Mouse (Mus musculus) C2C12 (cell line): ENCODE measurements around the gene Cdip1. TPM values are rescaled to one million over a fixed set of nuclear protein-coding genes. Genes with fewer than 3 reads are reported as not detected.

Source experiments
- H3K27me3 ChIP-seq: one replicate; pipeline ENCODE4 v1.6.1; 2011; ENCODE audit not compliant: control insufficient read depth, insufficient read depth, insufficient read length
- H3K36me3 ChIP-seq: one replicate; pipeline ENCODE4 v1.6.1; 2011; ENCODE audit not compliant: control insufficient read depth, insufficient read depth
- H3K4me3 ChIP-seq: one replicate; pipeline ENCODE4 v1.5.1; 2011; ENCODE audit warnings: mild to moderate bottlenecking, control low read depth; ENCODE audit not compliant: poor library complexity, insufficient read depth, severe bottlenecking
- H3K79me2 ChIP-seq: one replicate; pipeline ENCODE4 v1.6.1; 2011; ENCODE audit not compliant: control insufficient read depth, insufficient read depth
- H3K79me3 ChIP-seq: one replicate; pipeline ENCODE4 v1.6.1; 2011; ENCODE audit warnings: low read depth, control low read depth
- H3ac ChIP-seq: one replicate; pipeline ENCODE3; 2011; ENCODE audit warnings: low read depth; ENCODE audit not compliant: control insufficient read depth, insufficient read length
- CEBPB ChIP-seq: IDR thresholded peaks from one replicate; pipeline ENCODE4 v1.6.1; 2011; ENCODE audit warnings: low read depth, mild to moderate bottlenecking, control low read depth, moderate library complexity
- CTCF ChIP-seq: IDR thresholded peaks from one replicate; pipeline ENCODE4 v1.5.1; 2011; ENCODE audit not compliant: control insufficient read depth, insufficient read depth, insufficient read length
- FOSL1 ChIP-seq: IDR thresholded peaks from one replicate; pipeline ENCODE4 v1.8.0; 2011; ENCODE audit warnings: mild to moderate bottlenecking, low read length; ENCODE audit not compliant: poor library complexity, insufficient read depth, severe bottlenecking
- MAX ChIP-seq: IDR thresholded peaks from one replicate; pipeline ENCODE4 v1.6.1; 2011; ENCODE audit warnings: mild to moderate bottlenecking, control low read depth
- MYOD1 ChIP-seq: IDR thresholded peaks from one replicate; pipeline ENCODE4 v1.6.1; 2011; ENCODE audit warnings: low read depth; ENCODE audit not compliant: control insufficient read depth, insufficient read length
- MYOG ChIP-seq: IDR thresholded peaks from one replicate; pipeline ENCODE4 v1.6.1; 2011; ENCODE audit not compliant: control insufficient read depth, insufficient read length; ENCODE audit errors: extremely low read depth
- USF1 ChIP-seq: IDR thresholded peaks from one replicate; pipeline ENCODE4 v1.6.1; 2011; ENCODE audit warnings: low read depth, mild to moderate bottlenecking, control low read depth, moderate library complexity
- polyA plus RNA-seq: library from polyadenylated mRNA; unstranded; fragments of >200 nt; fragmentation: generic; extraction: Trizol; gene quantifications from one replicate; pipeline ENCODE4 v1.2.1, GENCODE M21; 2012; ENCODE audit warnings: missing spikeins

Cdip1 gene
- polyA plus RNA-seq, 1 experiment: 22.0 TPM

- TF ChIP-seq MAX: no peak
- no peak overlapping the region for H3K4me3 ChIP-seq
- H3ac ChIP-seq: no peak overlapping the region
- H3K36me3 ChIP-seq: no peaks in the 10 kb centered on the region
- H3K79me2 ChIP-seq: peaks cover 15% of the 10 kb centered on the region
- H3K79me3 ChIP-seq: peaks cover 11% of the 10 kb centered on the region
- no peaks in the 10 kb centered on the region for H3K27me3 ChIP-seq
These were observed 67.8 kb downstream of the Cdip1 start for GRCm38 (mm10) chr16:4722128-4722914.

- peaks cover 22% of the 10 kb centered on the region for H3K36me3 ChIP-seq
- peaks cover 5% of the 10 kb centered on the region for H3K79me2 ChIP-seq
- TF ChIP-seq USF1: no peak
- no peak for TF ChIP-seq FOSL1
- TF ChIP-seq CEBPB: no peak
- TF ChIP-seq MYOD1: no peak
- no peak for TF ChIP-seq MYOG
- TF ChIP-seq CTCF: no peak
- TF ChIP-seq MAX: peak; percentile 67
- H3K27me3 ChIP-seq: no peaks in the 10 kb centered on the region
- peaks cover 4% of the 10 kb centered on the region for H3K79me3 ChIP-seq
- peak within 1 kb of the TSS; percentile 60 for H3K4me3 ChIP-seq
- peak within 1 kb of the TSS; percentile 64 for H3ac ChIP-seq
These were observed 71.2 kb downstream of the Cdip1 start, which contains the start of gene Nmral1 for GRCm38 (mm10) chr16:4718753-4719518. Gene Nmral1, minus strand, starts transcription at chr16:4719356.

- Histone ChIP-seq H3K27me3 (no peaks in the 10 kb centered on the region), H3K36me3 (peaks cover 32% of the 10 kb centered on the region), H3ac (no peak overlapping the region), H3K79me2 (peaks cover 5% of the 10 kb centered on the region), H3K4me3 (peak overlapping the region; percentile 60), H3K79me3 (peaks cover 4% of the 10 kb centered on the region)
- TF ChIP-seq MAX: no peak
- no peak for TF ChIP-seq CEBPB
These were observed 72.2 kb downstream of the Cdip1 start for GRCm38 (mm10) chr16:4717866-4718265.

GRCm38 (mm10) chr16:4713861-4714710 lies 76.0 kb downstream of the Cdip1 start:
- no peak for TF ChIP-seq USF1
- no peak for TF ChIP-seq MAX
- no peak for TF ChIP-seq MYOD1
- no peak for TF ChIP-seq CTCF
- no peak for TF ChIP-seq CEBPB
- TF ChIP-seq MYOG: no peak
- no peak for TF ChIP-seq FOSL1
- Histone ChIP-seq H3K79me3 (peaks cover 4% of the 10 kb centered on the region), H3ac (no peak overlapping the region), H3K4me3 (no peak overlapping the region), H3K27me3 (no peaks in the 10 kb centered on the region), H3K79me2 (peaks cover 5% of the 10 kb centered on the region), H3K36me3 (peaks cover 58% of the 10 kb centered on the region)

GRCm38 (mm10) chr16:4711173-4711572 lies 78.9 kb downstream of the Cdip1 start:
- Histone ChIP-seq H3K4me3 (no peak overlapping the region), H3K36me3 (peaks cover 80% of the 10 kb centered on the region), H3ac (no peak overlapping the region), H3K79me2 (no peaks in the 10 kb centered on the region), H3K79me3 (no peaks in the 10 kb centered on the region), H3K27me3 (no peaks in the 10 kb centered on the region)
- TF ChIP-seq MYOD1 (no peak), CTCF (no peak), CEBPB (no peak), FOSL1 (no peak), MYOG (no peak), MAX (no peak), USF1 (no peak)
